Mouse (Mus musculus) lung, adult 2 months (tissue): Measurements from ENCODE around the gene Fads6.

Source experiments
- CTCF ChIP-seq: fragments of 200-500 bp; IDR thresholded peaks from 2 replicates; pipeline ENCODE4 v1.5.1; 2011; ENCODE audit warnings: mild to moderate bottlenecking, low read length, control low read depth; ENCODE audit not compliant: insufficient read depth
- POLR2A ChIP-seq: fragments of 200-500 bp; IDR thresholded peaks from 2 replicates; pipeline ENCODE4 v1.6.1; 2011; ENCODE audit warnings: low read depth, mild to moderate bottlenecking, control low read depth, low read length, borderline replicate concordance; ENCODE audit errors: extremely low read depth

GRCm38 (mm10) chr11:115303167-115303566 lies 5.7 kb upstream of the Fads6 start:
- no peak for TF ChIP-seq CTCF
- TF ChIP-seq POLR2A: no peak
